Mouse (Mus musculus) heart, embryonic 13.5 days (tissue): ENCODE measurements at regions not wholly inside any gene's neighbourhood (a gene's known extent, or its start where the extent isn't known, plus 50 kb on each side); places are given as distances from the start of the nearest gene placed in this dataset.

Experiments used
- ATAC-seq: fragments of 200-750 bp; cut with Nextera tagmentation; 2 replicates; pipeline ENCODE4 v1.8.0; 2017; ENCODE audit warnings: moderate TSS enrichment; ENCODE audit not compliant: insufficient number of reproducible peaks, low FRiP score, low TSS enrichment; ENCODE audit errors: extremely low read depth
- H3K27ac ChIP-seq: fragments of 300-500 bp; sonication (generic); replicated peaks from 2 replicates; pipeline ENCODE4 v1.5.1; 2015; ENCODE audit warnings: moderate library complexity, mild to moderate bottlenecking, inconsistent platforms
- H3K27me3 ChIP-seq: fragments of 300-500 bp; sonication (generic); replicated peaks from 2 replicates; pipeline ENCODE4 v1.6.1; 2015; ENCODE audit warnings: mild to moderate bottlenecking, inconsistent platforms
- H3K36me3 ChIP-seq: fragments of 300-500 bp; sonication (generic); 2 replicates; pipeline ENCODE4 v1.6.1; 2015; ENCODE audit warnings: mild to moderate bottlenecking, inconsistent platforms
- H3K4me1 ChIP-seq: fragments of 300-500 bp; sonication (generic); 2 replicates; pipeline ENCODE4 v1.6.1; 2015; ENCODE audit warnings: inconsistent platforms
- H3K4me2 ChIP-seq: fragments of 300-500 bp; sonication (generic); 2 replicates; pipeline ENCODE4 v1.6.1; 2015; ENCODE audit warnings: inconsistent platforms, mild to moderate bottlenecking, moderate library complexity
- H3K4me3 ChIP-seq: fragments of 300-500 bp; sonication (generic); 2 replicates; pipeline ENCODE4 v1.5.1; 2015; ENCODE audit warnings: moderate library complexity, mild to moderate bottlenecking, inconsistent platforms
- H3K9ac ChIP-seq: fragments of 300-500 bp; sonication (generic); 2 replicates; pipeline ENCODE4 v1.6.1; 2015; ENCODE audit warnings: inconsistent platforms, mild to moderate bottlenecking, moderate library complexity
- H3K9me3 ChIP-seq: fragments of 300-500 bp; sonication (generic); 2 replicates; pipeline ENCODE4 v1.6.1; 2016; ENCODE audit warnings: inconsistent platforms
- WGBS: fragments of 180-500 bp; shearing (Covaris S2); methylation state at CpG from one replicate; pipeline ENCODE4 v1.1.7; 2015; ENCODE audit warnings: mixed read lengths; 5-methylcytosine and 5-hydroxymethylcytosine counted together

DNA sequence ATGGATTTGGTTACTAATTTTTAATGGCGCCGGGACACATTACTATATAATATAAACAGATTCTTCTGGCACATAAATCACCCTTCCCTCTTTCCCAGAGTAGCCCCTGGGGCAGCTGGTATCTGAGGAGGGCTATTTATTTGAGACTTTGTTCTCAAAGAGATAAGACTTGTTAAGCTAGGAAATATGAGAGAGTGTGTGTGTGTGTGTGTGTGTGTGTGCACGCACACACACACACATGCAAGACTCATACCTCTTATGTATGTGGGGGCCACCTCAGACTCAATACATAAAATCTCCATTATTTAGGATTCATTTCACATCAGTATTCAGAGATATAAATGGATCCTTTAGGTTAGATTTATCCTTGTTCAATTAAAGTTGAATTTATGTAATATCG, 340.1 kb downstream of the Epha4 start:
- no peaks in the 10 kb centered on the region for H3K27me3 ChIP-seq

GRCm38 (mm10) chr1:77175214-77175613, 339.7 kb downstream of the Epha4 start:
- no peaks in the 10 kb centered on the region for H3K27me3 ChIP-seq
- H3K4me3 ChIP-seq = no peak overlapping the region
- no peaks in the 10 kb centered on the region for H3K4me1 ChIP-seq
- no peak for ATAC-seq
- no peak overlapping the region for H3K27ac ChIP-seq
- no peaks in the 10 kb centered on the region for H3K9me3 ChIP-seq
- H3K36me3 ChIP-seq = no peaks in the 10 kb centered on the region
- no peak overlapping the region for H3K9ac ChIP-seq
- WGBS = 58% methylated on average over 3 of the region's 3 CpGs
- no peak overlapping the region for H3K4me2 ChIP-seq

More for the DNA sequence above, 340.1 kb downstream of the Epha4 start:
- Histone ChIP-seq H3K4me1 (no peaks in the 10 kb centered on the region), H3K36me3 (no peaks in the 10 kb centered on the region), H3K4me3 (no peak overlapping the region), H3K27ac (no peak overlapping the region), H3K9ac (no peak overlapping the region), H3K4me2 (no peak overlapping the region), H3K9me3 (no peaks in the 10 kb centered on the region)
- WGBS = 77% methylated on average over 4 of the region's 4 CpGs
- no peak for ATAC-seq

- H3K4me1 ChIP-seq = no peaks in the 10 kb centered on the region
- H3K27me3 ChIP-seq = no peaks in the 10 kb centered on the region
- no peak for ATAC-seq
- no peaks in the 10 kb centered on the region for H3K9me3 ChIP-seq
- no peak overlapping the region for H3K4me3 ChIP-seq
- WGBS = 84% methylated on average over 2 of the region's 2 CpGs
- H3K9ac ChIP-seq = no peak overlapping the region
- H3K36me3 ChIP-seq = no peaks in the 10 kb centered on the region
- no peak overlapping the region for H3K27ac ChIP-seq
- H3K4me2 ChIP-seq = no peak overlapping the region
Measured at GRCm38 (mm10) chr1:77176516-77176915, 338.4 kb downstream of the Epha4 start.

DNA sequence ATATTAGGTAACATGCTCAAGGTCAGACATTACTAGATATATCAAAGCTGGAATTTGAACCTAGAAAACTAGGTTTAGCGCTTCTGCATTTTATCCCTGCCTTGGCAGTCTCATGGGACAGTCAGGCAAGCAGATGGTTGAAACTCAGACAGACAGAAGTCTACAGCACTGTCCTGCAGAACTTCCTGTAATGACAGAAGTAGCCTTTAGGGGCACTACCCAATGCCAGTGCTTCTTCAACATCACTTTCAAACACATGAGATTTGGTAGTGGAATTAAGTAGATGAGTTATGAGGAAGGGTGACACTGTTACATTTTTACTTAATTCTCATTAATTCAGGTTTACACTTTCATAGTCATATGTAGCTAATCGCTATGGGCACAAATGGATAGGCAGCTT, 330.9 kb downstream of the Epha4 start:
- H3K27me3 ChIP-seq = no peaks in the 10 kb centered on the region
- H3K4me3 ChIP-seq = no peak overlapping the region
- WGBS = 69% methylated on average over 2 of the region's 2 CpGs
- no peak overlapping the region for H3K27ac ChIP-seq
- no peak overlapping the region for H3K9ac ChIP-seq
- H3K4me1 ChIP-seq = no peaks in the 10 kb centered on the region
- no peak for ATAC-seq
- no peak overlapping the region for H3K4me2 ChIP-seq
- H3K9me3 ChIP-seq = no peaks in the 10 kb centered on the region
- H3K36me3 ChIP-seq = no peaks in the 10 kb centered on the region

GRCm38 (mm10) chr1:77190141-77190540, 324.7 kb downstream of the Epha4 start:
- Histone ChIP-seq H3K27ac (no peak overlapping the region), H3K9ac (no peak overlapping the region), H3K4me2 (no peak overlapping the region), H3K27me3 (no peaks in the 10 kb centered on the region), H3K9me3 (no peaks in the 10 kb centered on the region), H3K4me3 (no peak overlapping the region), H3K36me3 (no peaks in the 10 kb centered on the region), H3K4me1 (no peaks in the 10 kb centered on the region)
- ATAC-seq = no peak
- WGBS = 60% methylated on average over 3 of the region's 3 CpGs

GRCm38 (mm10) chr1:77201321-77201917, 313.5 kb downstream of the Epha4 start:
- H3K27ac ChIP-seq = no peak overlapping the region

DNA sequence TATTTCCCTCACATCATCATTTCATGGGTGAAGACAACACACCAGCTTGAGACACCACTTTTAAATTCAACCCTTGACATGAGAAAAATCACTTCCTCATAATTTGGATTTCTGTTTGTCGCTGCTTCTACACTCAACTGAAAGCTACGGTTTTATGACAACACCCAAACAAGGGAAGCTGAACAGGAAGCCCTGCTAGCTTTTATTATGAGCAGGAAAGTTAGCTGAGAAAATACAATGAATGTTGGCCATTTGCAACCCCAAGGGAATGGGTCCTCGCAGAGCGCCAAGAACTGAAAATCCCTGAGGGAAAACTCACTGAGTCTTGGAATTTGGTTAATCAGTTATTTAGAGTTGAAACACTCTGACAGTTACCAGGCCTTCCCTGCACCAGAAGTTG, 311.9 kb downstream of the Epha4 start:
- H3K36me3 ChIP-seq = no peaks in the 10 kb centered on the region
- 70% methylated on average over 4 of the region's 4 CpGs for WGBS
- no peak for ATAC-seq
- no peak overlapping the region for H3K9ac ChIP-seq
- no peak overlapping the region for H3K4me2 ChIP-seq
- no peaks in the 10 kb centered on the region for H3K4me1 ChIP-seq
- no peaks in the 10 kb centered on the region for H3K27me3 ChIP-seq
- peaks cover 2% of the 10 kb centered on the region; the same call in 1 of the 2 replicates for H3K9me3 ChIP-seq
- H3K27ac ChIP-seq = no peak overlapping the region
- H3K4me3 ChIP-seq = no peak overlapping the region

More at GRCm38 (mm10) chr1:77201321-77201917, 313.5 kb downstream of the Epha4 start:
- WGBS = 57% methylated on average over 3 of the region's 3 CpGs
- ATAC-seq = no peak
- Histone ChIP-seq H3K4me2 (no peak overlapping the region), H3K9ac (no peak overlapping the region), H3K27me3 (no peaks in the 10 kb centered on the region), H3K36me3 (no peaks in the 10 kb centered on the region), H3K9me3 (peaks cover 2% of the 10 kb centered on the region; the same call in 1 of the 2 replicates), H3K4me3 (no peak overlapping the region), H3K4me1 (no peaks in the 10 kb centered on the region)

GRCm38 (mm10) chr1:77206535-77206934, 308.4 kb downstream of the Epha4 start:
- ATAC-seq = no peak
- no peak overlapping the region for H3K27ac ChIP-seq
- H3K27me3 ChIP-seq = no peaks in the 10 kb centered on the region
- H3K36me3 ChIP-seq = no peaks in the 10 kb centered on the region
- H3K9ac ChIP-seq = no peak overlapping the region
- H3K4me2 ChIP-seq = no peak overlapping the region
- no peaks in the 10 kb centered on the region for H3K4me1 ChIP-seq
- H3K4me3 ChIP-seq = no peak overlapping the region
- no peaks in the 10 kb centered on the region for H3K9me3 ChIP-seq
- 85% methylated on average over 1 of the region's 1 CpGs for WGBS

- H3K4me3 ChIP-seq = no peak overlapping the region
- H3K27me3 ChIP-seq = no peaks in the 10 kb centered on the region
- 73% methylated on average over 3 of the region's 3 CpGs for WGBS
- no peaks in the 10 kb centered on the region for H3K9me3 ChIP-seq
- H3K9ac ChIP-seq = no peak overlapping the region
- no peak for ATAC-seq
- no peak overlapping the region for H3K27ac ChIP-seq
- peaks cover 10% of the 10 kb centered on the region for H3K4me1 ChIP-seq
- no peak overlapping the region for H3K4me2 ChIP-seq
- no peaks in the 10 kb centered on the region for H3K36me3 ChIP-seq
Measured at GRCm38 (mm10) chr1:77209395-77209794, 305.5 kb downstream of the Epha4 start.

GRCm38 (mm10) chr1:77213462-77214098, 301.3 kb downstream of the Epha4 start:
- H3K27me3 ChIP-seq = no peaks in the 10 kb centered on the region
- no peak for ATAC-seq
- H3K4me3 ChIP-seq = peak overlapping the region; percentile 26
- no peaks in the 10 kb centered on the region for H3K9me3 ChIP-seq
- peak overlapping the region; percentile 36; the same call in 1 of the 2 replicates for H3K27ac ChIP-seq
- peak overlapping the region; percentile 62 for H3K4me2 ChIP-seq
- H3K4me1 ChIP-seq = peaks cover 10% of the 10 kb centered on the region
- H3K9ac ChIP-seq = 0 out of 2 replicates have a peak overlapping the region, but pooled peaks have one; percentile 19
- no peaks in the 10 kb centered on the region for H3K36me3 ChIP-seq
- 19% methylated on average over 8 of the region's 8 CpGs for WGBS

DNA sequence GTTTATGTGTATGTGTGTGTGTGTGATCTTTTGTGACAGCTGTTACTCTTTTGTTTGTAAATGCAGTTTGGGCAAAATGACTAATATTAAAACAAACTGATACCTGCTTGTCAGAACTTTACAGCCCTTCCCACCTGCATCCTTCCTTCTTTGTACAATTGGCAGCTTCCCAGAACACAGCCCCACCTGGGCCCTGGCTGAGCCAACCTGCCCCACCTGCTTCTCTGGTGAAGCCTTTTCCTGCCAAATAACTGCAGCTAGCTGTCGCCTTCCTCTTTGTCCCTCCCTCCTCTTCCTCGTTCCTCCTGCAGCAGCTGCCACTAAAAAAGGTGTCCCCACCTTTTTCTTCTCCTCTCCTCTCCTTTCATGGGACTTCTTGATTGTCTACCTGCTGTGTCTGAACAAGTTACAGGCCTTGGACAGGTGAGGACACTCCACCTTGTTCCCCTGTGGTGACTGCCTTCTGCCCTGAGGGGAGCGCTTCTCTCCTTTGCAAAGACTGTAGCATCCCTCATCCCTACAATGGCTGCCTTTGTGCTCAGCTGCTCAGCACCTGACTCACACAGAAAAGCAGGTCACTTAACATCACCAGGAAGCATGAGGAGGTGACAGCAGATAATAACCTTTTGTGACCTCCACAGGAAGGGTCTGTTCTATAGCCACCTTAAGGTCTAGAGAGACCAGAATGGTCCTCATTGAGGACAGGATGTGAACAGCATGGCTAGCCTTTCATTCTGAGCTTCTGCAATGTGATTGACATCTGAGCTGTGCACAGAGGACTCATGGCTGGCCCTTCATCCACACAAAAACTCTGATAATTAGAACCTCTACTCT, 295.2 kb downstream of the Epha4 start:
- no peaks in the 10 kb centered on the region for H3K9me3 ChIP-seq
- no peak overlapping the region for H3K27ac ChIP-seq
- H3K4me3 ChIP-seq = no peak overlapping the region
- no peak overlapping the region for H3K4me2 ChIP-seq
- no peaks in the 10 kb centered on the region for H3K36me3 ChIP-seq
- no peaks in the 10 kb centered on the region for H3K4me1 ChIP-seq
- H3K27me3 ChIP-seq = no peaks in the 10 kb centered on the region
- no peak overlapping the region for H3K9ac ChIP-seq
- 75% methylated on average over 3 of the region's 3 CpGs for WGBS
- ATAC-seq = no peak
